Mouse (Mus musculus) urinary bladder, postnatal 36 days (tissue): ENCODE measurements around the gene Thumpd3.
A peak's percentile ranks its signal among the peaks of the same experiment; 100 is the strongest.

Experiments used
- DNase-seq, 2 experiments: peaks; one replicate each; pipeline ENCODE4 v3.0.0; 2022; ENCODE audit warnings: low spot score in 2 of 2, mixed read lengths in 1 of 2

Gene Thumpd3

DNA sequence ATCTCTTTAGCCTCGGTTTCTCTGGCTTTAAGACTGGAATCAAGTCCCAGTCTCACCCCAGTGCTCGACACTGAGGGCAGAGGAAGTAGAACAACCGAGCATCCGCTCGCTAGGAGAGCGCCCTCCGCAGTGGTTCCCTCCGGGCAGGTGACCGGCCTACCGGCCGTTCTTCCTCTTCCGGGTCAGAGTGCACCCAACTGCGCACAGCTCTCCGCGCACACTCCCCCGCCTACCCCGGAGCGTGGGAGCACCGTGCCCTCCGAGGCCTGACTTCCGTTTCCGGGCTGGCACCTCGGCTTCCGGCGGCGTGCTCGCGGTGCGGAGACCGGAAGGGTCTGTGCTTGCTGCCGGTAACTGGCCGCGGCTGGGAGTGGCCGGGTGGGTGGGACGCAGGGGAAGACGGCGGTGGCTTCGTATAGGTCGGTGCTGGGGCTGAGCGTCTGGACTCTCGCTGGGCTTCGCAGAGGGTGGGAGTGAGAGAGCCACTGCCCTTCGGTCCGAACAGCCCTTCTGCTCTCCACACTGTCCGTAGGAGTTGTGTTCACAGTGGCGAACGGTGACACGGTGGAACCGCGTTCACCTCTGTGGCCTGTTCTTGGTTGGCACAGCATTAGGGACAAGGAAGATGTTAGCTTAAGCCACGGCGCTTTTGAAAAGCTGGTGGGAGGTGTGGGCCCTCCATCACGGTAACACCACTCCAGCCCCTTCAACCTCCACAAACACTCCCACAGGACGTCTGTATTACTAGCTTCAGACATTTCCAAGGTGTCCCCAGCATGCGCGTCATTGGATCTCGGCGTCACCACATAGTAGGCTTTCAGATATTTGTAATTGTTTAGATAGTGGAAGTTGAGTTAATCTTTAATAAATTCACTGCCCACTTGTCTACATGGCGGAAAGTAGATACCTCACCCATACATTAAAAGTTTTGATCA, at the start of gene Thumpd3:
Thumpd3 (plus strand) TSS at position 185 of the 935 bp plus-strand sequence.
- DNase-seq: peak; percentile 94 to 98

DNA sequence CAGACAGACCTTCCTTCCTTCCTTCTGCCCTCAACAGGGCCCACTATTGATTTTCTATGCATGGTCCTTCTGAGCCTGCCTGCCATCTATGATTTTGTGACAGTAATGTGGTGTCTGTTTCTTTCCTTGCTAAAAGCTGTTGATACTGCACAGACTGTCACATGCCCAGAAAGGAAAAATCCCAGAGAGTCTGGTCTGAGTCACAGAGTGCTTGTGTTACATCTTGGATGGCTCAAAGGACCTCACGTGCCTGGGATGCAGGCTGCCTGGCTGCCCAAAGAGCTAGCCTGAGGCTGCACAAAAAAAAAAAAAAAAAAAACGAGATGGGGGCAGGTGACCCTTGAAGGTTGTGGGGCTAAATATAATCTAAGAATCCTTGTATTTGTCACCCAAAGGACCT, 46.8 kb upstream of the Thumpd3 start:
- no peak for DNase-seq

GRCm38 (mm10) chr6:113000666-113001287, 45.2 kb upstream of the Thumpd3 start:
- DNase-seq: peak; percentile 77 to 81

- no peak for DNase-seq
Measured at GRCm38 (mm10) chr6:113001719-113002118, 44.3 kb upstream of the Thumpd3 start.

GRCm38 (mm10) chr6:113003313-113004111, 42.5 kb upstream of the Thumpd3 start:
- no peak for DNase-seq

DNA sequence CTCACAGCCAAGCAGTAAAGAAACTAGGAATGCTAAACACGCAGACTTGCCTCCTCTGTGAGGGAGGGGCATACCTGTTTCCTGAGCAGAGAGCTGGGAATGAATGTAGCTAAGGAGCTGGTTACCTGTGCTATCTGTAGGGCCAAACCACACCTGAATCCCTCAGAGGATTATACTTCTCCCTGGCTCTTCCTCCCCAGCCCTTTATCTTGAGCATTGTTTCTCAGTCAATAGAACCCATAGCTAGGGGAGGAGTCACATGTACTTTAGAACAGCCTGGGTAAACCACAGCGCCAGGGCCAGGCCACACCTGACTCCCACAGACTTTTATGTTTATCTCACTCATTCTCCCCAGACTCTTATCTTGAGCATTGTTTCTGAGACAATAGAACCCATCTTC, 39.2 kb upstream of the Thumpd3 start:
- DNase-seq: no peak

DNA sequence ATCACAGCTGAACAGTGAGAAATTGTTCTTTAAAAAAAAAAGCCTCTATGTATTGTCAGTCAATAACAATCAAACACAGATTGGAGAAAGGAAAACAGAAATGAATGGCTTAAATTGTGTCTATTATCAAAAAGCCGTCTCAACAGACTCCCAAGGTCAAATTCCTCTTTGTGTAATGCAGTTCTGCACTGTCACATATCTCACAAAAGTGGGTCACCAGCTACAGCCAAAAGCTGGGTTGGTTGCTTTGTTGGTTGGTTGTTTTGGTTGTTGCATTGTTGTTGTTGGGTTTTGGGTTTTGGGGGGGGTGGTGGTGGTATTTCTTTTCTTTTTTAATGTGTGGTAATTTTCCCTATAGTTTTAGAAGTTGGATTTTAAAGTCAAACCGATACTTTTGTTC, 34.1 kb upstream of the Thumpd3 start:
- DNase-seq: no peak

DNA sequence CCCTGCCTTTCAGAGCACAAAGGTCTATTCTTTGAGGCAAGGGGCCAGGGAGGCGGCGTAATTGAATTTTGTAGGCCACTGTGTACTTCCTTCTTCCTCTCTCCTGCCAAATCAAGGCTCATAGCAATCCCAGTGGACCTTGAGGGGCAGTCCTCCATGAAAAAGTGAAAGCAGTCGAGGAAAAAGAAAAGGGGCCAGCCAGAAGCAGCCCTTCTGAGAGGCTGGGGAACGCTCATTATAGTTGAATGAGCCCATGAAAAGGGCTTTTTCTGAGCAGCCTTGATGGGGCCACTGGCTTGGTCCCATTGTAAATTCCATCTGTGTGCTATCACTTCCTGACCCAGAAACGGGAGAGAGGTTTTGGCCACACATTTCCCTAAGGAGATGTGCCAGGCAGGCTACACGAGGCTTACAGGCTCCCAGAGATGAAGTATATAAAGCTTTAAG, 33.5 kb upstream of the Thumpd3 start:
- peak in 1 of 2 experiments; percentile 77 for DNase-seq

DNA sequence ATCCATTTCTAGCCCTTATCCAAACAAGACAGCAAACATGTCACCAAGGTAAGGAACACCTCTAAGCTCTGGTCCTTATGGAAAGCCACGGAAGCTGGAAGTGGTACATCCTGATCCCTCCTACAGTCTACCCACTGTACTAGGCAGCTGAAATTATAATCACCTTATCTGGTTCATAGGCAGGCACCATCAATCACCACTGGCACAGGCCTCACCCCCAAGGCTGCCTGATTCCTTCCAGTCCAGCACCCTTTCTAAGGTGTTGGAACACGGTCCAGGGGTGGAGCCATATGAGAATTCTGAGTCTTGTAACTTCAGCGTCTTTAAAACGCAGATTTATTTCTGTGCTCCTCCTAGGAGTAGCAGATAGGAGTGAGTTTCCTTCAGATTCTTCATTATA, 32.5 kb upstream of the Thumpd3 start:
- DNase-seq: no peak

- no peak for DNase-seq
Measured at GRCm38 (mm10) chr6:113017500-113018047, 28.5 kb upstream of the Thumpd3 start.

GRCm38 (mm10) chr6:113018139-113018538, 27.9 kb upstream of the Thumpd3 start:
- no peak for DNase-seq

DNA sequence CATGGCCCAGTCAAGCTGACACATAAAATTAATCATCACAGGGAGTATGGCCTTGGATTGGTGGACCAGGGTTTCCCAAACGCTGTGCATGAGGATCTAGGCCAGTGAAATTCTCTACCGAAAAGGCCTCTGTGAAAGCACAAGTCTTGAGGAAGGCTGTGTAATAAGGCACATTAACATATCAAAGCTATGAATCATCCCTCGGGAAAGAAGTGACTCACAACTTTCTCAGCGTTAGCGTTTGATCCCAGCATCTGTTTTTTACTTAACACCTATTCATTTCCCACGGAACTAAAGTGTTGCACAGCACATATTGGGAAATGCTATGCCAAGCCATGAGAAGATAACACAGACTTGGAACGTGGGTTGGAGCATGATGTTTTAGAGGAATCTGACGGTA, 21.2 kb upstream of the Thumpd3 start:
- DNase-seq: no peak

GRCm38 (mm10) chr6:113025774-113026173, 20.3 kb upstream of the Thumpd3 start:
- DNase-seq: no peak

DNA sequence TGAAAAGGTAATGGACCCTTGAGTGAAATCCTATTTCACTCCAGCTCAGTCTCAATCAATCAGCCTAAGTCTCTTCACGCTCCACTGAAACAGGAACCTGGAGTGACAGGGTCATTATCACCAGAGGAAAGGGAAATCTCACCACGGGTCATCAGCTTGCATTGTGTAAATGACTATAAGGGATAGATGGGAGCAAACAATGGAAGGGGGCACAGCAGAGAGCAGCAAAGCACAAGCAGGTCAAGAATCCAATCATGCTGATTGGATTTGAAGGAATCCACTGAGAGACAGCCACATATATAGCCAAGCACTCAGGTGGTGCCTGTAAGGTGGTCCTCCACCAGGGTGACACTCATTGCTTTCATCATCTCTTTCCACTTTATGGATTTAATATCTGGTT, 18.6 kb upstream of the Thumpd3 start:
- DNase-seq: no peak

DNA sequence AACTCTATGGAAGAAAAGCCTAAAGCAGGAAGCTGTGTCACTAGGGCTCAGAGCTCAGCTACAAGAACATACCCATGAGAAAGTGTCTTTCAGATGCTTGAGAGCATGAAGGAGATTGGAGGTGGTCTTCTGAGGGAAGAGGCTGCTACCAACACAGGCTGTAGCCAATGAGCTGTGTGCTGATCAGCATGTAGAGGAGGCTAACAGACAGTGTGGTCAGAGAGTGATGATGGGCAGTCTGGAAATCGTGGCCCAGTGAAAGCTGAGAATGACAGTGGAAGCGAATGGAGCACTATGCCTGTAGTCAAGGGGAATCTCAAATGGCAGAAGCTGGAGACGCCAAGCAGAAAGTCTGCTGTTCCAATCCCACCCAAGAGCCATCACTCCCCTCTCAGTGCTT, 17.0 kb upstream of the Thumpd3 start:
- no peak for DNase-seq

DNA sequence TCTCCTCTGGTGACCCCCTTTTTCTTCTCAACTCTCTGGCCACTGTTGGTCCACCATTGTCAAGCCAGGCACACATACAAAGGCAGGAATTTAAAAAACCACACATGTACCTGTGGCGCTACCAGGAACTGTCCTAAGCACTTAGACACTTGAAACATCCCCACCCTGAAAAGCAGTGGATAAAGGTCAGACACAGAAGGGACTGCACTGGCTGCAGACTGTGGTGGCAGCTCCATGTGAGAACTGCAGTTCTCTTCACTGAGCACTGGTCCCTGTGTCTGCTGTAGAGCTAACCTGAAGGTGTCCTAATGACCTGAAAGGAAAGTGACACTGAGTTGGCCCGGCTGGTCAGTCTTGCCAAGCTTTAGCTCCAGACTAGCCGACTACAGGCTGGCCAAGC, 15.5 kb upstream of the Thumpd3 start:
- no peak for DNase-seq

GRCm38 (mm10) chr6:113030970-113031660, 14.9 kb upstream of the Thumpd3 start:
- no peak for DNase-seq

DNA sequence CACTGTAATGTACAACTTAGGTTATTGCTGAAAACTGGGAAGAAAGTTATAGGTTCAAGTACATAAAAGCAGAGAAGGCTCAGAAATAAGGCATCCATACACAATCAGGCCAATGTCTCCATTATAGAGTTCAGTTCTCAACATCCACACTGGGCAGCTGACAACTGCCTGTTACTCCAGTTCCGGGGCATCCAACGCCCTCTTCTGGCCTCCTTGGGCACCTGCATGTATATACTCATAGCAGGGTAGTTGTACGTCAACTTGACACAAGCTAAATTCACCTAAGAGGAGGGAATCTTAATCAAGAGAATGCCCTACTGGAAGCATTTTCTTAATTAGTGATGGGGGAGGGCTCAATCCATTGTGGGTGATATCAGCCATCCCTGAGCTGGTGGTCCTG, 13.9 kb upstream of the Thumpd3 start:
- no peak for DNase-seq

GRCm38 (mm10) chr6:113033185-113033584, 12.8 kb upstream of the Thumpd3 start:
- DNase-seq: no peak

- DNase-seq: no peak
Measured at GRCm38 (mm10) chr6:113034466-113034865, 11.6 kb upstream of the Thumpd3 start.

- DNase-seq: no peak
Measured at GRCm38 (mm10) chr6:113036463-113037175, 9.4 kb upstream of the Thumpd3 start.
